Mouse (Mus musculus) cerebellum, adult 2 months (tissue): ENCODE results near the gene Atrnl1.
A peak's percentile ranks its signal among the peaks of the same experiment; 100 is the strongest.

Experiments used
- CTCF ChIP-seq: fragments of 200-500 bp; IDR thresholded peaks from 2 replicates; pipeline ENCODE4 v1.5.1; 2011; ENCODE audit warnings: low read depth, mild to moderate bottlenecking, control low read depth, low read length, moderate library complexity, borderline replicate concordance; ENCODE audit not compliant: insufficient read depth
- POLR2A ChIP-seq: fragments of 200-500 bp; IDR thresholded peaks from 2 replicates; pipeline ENCODE4 v1.6.1; 2011; ENCODE audit warnings: low read length, control low read depth, borderline replicate concordance; ENCODE audit not compliant: insufficient read depth

DNA sequence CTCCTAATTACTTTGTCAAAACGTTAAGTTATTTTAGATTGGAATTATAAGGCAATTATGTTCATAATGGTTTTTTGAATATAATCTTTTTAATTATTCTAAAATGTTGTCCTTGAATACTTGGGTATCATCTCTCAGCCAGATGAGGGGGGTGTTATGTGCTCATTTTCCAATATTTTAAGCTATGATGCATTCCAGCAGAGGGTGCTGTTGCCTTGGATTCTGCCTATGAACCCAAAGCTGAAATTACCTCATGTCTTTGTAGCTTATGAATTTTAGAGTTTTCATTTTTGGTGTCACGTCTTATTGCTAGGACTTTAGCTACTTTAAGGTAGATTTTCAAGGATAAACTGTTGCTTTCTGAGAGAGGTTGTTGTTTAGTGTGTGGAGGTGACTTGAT lies 44.2 kb downstream of the Atrnl1 start:
- peak; percentile 53; the same call in 1 of the 2 replicates for TF ChIP-seq CTCF
- no peak for TF ChIP-seq POLR2A
